Mouse (Mus musculus) testis, adult 2 months (tissue): ENCODE data around the gene Nol4l. TPM values are rescaled to one million over a fixed set of nuclear protein-coding genes. Genes with fewer than 3 reads are reported as not detected.

Experiments used
- H3K27ac ChIP-seq: fragments of 200-500 bp; 2 replicates; pipeline ENCODE4 v1.5.1; 2012; ENCODE audit warnings: low read depth, low read length; ENCODE audit not compliant: control insufficient read depth, insufficient read depth
- H3K27me3 ChIP-seq: fragments of 200-500 bp; 2 replicates; pipeline ENCODE4 v1.6.1; 2012; ENCODE audit warnings: mild to moderate bottlenecking, low read length, moderate library complexity; ENCODE audit not compliant: control insufficient read depth, insufficient read depth
- H3K36me3 ChIP-seq: fragments of 200-500 bp; 2 replicates; pipeline ENCODE4 v1.6.1; 2012; ENCODE audit warnings: mild to moderate bottlenecking, low read length; ENCODE audit not compliant: control insufficient read depth, insufficient read depth
- H3K4me1 ChIP-seq: fragments of 200-500 bp; 2 replicates; pipeline ENCODE4 v1.6.1; 2012; ENCODE audit warnings: low read length; ENCODE audit not compliant: control insufficient read depth, insufficient read depth
- H3K4me3 ChIP-seq: fragments of 200-500 bp; 2 replicates; pipeline ENCODE4 v1.5.1; 2012; ENCODE audit warnings: low read depth, mild to moderate bottlenecking, low read length, moderate library complexity, mixed read lengths; ENCODE audit not compliant: control insufficient read depth
- CTCF ChIP-seq: fragments of 200-500 bp; IDR thresholded peaks from 2 replicates; pipeline ENCODE4 v1.5.1; 2012; ENCODE audit warnings: low read depth, mild to moderate bottlenecking, inconsistent platforms, low read length, moderate library complexity; ENCODE audit not compliant: control insufficient read depth, insufficient read depth, insufficient replicate concordance
- POLR2A ChIP-seq: fragments of 200-500 bp; IDR thresholded peaks from 2 replicates; pipeline ENCODE4 v1.6.1; 2012; ENCODE audit warnings: low read depth, mild to moderate bottlenecking, inconsistent platforms, low read length, moderate library complexity; ENCODE audit not compliant: control insufficient read depth
- polyA plus RNA-seq: library from polyadenylated mRNA; depleted of rRNA; stranded (reverse); fragments of >200 nt; gene quantifications from 2 replicates; pipeline ENCODE4 v1.2.3, GENCODE M21; 2012

Gene Nol4l
- polyA plus RNA-seq, 1 experiment: 241 TPM

DNA sequence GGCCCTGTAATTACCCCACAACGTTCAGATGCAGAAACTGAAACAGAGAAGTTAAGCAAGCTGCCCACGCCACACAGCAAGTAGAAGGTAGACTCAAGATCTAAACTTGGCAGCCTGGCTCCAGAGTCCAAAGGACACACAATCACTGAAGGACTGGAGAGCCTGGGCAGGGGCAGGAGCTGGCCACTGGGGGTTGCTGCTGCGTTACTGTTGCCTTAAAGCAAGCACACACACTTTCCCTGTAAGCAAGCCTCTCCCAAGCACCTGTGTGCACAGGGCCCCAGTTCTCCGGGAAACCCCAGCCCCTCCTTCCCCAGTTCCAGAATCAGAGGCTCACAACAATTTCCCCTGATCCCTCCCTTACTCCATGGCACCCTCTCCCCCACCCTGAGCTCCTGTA, 12.8 kb downstream of the Nol4l start:
- Histone ChIP-seq H3K36me3 (no peaks in the 10 kb centered on the region), H3K27ac (no peak overlapping the region), H3K27me3 (no peaks in the 10 kb centered on the region), H3K4me1 (no peaks in the 10 kb centered on the region), H3K4me3 (no peak overlapping the region)
- no peak for TF ChIP-seq POLR2A
- no peak for TF ChIP-seq CTCF

GRCm38 (mm10) chr2:153515582-153515981, 14.2 kb downstream of the Nol4l start:
- no peak overlapping the region for H3K27ac ChIP-seq
- no peaks in the 10 kb centered on the region for H3K27me3 ChIP-seq
- no peaks in the 10 kb centered on the region for H3K4me1 ChIP-seq
- TF ChIP-seq CTCF: no peak
- TF ChIP-seq POLR2A: no peak
- no peaks in the 10 kb centered on the region for H3K36me3 ChIP-seq
- H3K4me3 ChIP-seq: no peak overlapping the region

DNA sequence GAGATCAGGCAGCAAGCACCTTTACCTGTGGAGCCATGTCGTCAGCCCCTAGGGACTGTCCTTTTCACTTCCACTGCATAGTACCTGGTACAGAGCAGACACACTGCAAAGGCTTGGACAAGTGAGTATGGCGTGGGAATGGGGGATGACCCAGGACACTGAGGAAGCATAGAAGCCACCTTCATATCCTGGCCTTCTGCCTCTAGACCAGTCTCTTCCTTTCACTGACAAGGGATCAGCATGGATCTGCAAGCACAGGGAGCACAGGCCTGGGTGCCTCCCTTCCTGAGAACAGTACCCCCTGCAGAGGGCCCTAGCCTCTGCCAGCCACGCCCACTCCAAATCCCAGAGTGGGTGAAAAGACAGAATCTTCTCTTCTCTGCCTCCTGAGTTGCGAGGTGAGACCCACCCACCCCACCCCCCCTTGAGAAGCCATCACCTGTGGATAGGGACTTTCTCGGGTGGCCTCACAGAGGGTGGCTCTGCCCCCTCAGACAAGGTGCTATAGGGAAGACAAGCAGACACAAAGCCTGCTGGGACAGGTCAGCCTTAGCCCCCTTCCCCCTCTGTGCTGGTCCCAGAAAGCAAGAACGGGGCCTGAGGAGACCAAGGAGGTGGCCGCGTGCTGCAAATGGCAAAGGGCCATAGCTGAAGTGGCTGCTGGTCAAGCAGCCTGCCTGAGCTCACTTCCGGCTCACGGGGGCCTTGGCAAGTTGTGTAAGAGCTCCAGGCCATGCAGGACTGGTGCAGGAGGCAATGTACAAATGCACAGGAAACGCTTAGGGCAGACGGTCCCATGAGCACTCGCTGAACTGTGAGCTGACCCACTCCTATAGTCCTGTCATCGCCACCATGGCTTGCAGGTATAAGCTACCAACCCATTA, 15.0 kb downstream of the Nol4l start:
- H3K27me3 ChIP-seq: no peaks in the 10 kb centered on the region
- TF ChIP-seq CTCF: no peak
- no peak for TF ChIP-seq POLR2A
- no peaks in the 10 kb centered on the region for H3K4me1 ChIP-seq
- H3K36me3 ChIP-seq: no peaks in the 10 kb centered on the region
- H3K27ac ChIP-seq: no peak overlapping the region
- no peak overlapping the region for H3K4me3 ChIP-seq

- Histone ChIP-seq H3K27ac (no peak overlapping the region), H3K36me3 (no peaks in the 10 kb centered on the region), H3K4me1 (no peaks in the 10 kb centered on the region; the same call in 1 of the 2 replicates), H3K27me3 (no peaks in the 10 kb centered on the region), H3K4me3 (no peak overlapping the region)
- TF ChIP-seq CTCF (no peak), POLR2A (no peak)
Measured at GRCm38 (mm10) chr2:153513983-153514382, 15.8 kb downstream of the Nol4l start.

DNA sequence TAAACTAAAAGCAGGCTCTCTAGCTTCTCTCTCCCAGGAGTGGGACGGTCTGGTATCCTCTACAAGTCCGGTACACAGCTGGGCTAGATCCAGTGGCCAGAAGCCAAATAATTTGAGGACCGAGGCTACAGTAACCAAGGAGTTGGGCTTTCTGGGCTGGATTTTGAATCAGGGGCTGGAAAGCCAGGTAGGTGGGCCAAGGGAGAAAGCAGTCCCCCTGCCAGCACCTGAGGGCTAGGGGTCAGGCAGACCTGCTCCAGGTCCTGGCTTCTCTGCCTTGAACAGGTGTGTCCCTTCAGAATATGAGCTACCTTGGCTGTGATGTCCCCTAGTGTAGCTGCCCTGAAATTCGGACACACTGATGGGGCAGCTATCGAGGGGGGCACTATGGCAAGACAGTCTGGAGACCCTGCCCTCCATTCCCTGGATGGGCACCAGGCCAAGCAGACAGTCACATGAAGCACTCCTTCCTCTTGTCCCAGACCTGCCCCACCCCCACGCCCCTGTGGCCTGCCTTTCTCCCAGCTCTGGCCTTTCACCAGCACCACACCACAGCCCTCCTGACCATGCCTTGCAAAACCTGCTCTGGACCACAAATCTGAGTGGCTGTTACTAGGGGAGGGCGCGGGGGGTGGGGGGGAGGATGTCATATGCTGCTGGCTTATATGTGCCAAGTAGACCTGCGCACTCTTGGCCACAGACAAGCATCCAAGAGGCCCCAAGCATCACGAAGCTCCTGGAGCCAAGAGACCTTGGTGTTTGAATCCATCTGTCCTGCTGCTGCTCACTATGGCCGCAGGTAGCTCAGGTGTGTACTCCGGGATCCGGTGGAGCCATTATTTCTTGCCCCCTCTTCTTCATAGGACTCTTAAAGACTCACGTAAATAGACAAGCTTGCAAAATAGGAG, 17.1 kb downstream of the Nol4l start:
- Histone ChIP-seq H3K27me3 (no peaks in the 10 kb centered on the region), H3K27ac (no peak overlapping the region)

DNA sequence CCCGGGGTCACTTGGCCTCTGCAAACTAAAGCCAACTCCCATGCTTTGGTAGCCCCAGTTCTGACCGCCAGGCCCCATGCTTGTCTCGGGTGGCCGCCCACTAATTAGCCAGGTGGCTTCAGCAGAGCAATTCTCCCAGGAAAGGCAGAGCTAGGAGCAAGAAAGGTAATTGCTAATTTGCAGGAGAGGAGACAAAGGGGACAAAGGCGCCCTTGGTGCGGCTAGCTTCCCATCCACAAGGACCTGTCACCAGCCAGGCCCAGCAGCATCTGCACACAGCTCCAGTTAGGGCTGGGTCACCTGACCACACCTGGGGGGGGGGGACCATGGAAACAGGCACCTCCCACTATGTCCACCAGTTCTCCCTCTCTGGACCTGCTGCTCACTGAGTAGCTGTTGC, 18.2 kb downstream of the Nol4l start:
- no peaks in the 10 kb centered on the region for H3K36me3 ChIP-seq
- no peak overlapping the region for H3K27ac ChIP-seq
- TF ChIP-seq POLR2A (no peak), CTCF (no peak)
- H3K4me1 ChIP-seq: no peaks in the 10 kb centered on the region; the same call in 1 of the 2 replicates
- no peaks in the 10 kb centered on the region for H3K27me3 ChIP-seq
- no peak overlapping the region for H3K4me3 ChIP-seq

More for the DNA sequence above, 17.1 kb downstream of the Nol4l start:
- Histone ChIP-seq H3K4me1 (no peaks in the 10 kb centered on the region; the same call in 1 of the 2 replicates), H3K36me3 (no peaks in the 10 kb centered on the region), H3K4me3 (no peak overlapping the region)
- TF ChIP-seq POLR2A (no peak), CTCF (no peak)

DNA sequence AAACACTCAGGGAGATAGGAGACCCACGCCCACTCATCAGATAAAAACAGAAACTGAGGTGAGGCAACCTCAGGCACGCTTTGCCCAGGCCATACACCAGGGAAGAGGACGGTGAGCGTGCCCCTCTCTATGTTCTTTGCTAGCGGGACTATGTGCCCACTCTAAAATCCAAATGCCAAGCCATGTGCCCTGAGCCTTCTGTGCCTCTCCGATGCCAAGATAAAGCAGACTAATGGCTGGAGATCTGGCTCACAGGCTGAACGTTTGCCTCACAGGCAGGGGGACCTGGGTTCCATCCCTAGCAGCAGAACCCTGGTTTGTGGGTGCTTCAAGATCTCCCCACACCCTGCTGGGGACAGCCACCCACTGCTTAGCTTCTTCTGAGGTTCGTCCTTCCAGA, 19.6 kb downstream of the Nol4l start:
- Histone ChIP-seq H3K4me3 (no peak overlapping the region), H3K27me3 (no peaks in the 10 kb centered on the region), H3K27ac (no peak overlapping the region), H3K4me1 (no peaks in the 10 kb centered on the region; the same call in 1 of the 2 replicates), H3K36me3 (no peaks in the 10 kb centered on the region)
- TF ChIP-seq CTCF (no peak), POLR2A (no peak)
